Mouse (Mus musculus): ENCODE data around the gene Igfbp7.

The Igfbp7 gene

DNA sequence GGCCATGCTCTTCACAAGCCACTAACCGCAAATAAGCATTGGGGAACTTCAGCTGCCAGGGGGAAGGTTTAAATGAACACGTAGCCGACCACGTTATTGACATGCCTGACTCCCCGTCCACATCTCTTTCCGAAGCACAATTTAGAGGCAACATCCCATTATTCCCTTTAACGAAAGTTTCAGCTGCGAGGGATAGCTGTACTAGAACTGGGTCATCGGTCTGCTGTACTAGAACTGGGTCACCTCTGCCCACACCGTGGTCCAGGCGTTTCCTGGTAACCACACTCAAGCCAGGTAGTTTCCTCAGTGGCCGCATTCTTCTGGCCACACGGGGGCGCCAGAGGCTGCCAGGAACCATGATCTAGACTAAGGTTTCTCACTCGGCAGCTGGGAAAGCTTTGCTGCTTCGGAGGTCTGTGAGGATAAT, 53.5 kb downstream of the Igfbp7 start:
- DNase-seq (ENCODE audit: low read depth, low spot score), result peak; percentile 81

- DNase-seq (ENCODE audit: low read depth, low spot score), result no peak
These were observed 56.1 kb downstream of the Igfbp7 start for GRCm38 (mm10) chr5:77351691-77352090.

- DNase-seq (ENCODE audit: low read depth, low spot score), result no peak
These were observed 57.7 kb downstream of the Igfbp7 start for GRCm38 (mm10) chr5:77349971-77350658.

DNA sequence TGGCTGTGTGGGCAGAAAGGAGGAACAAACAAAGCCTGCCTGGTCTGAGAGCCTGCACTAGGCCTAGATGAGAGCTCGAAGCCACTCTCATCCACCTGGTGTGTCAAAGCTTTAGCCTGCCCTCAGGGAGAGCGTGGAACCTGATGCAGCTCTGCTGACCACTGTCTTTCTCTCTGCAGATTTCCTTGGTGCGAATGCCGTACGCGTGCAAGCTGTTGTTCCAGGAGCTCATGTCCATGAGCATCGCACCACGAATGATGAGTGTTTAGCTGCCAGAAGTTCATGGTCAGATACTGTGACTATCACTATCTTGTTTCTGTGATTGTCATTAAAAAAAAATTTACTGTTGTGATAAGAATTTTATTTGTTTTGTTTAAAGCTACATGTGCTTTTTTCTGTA, 58.9 kb downstream of the Igfbp7 start:
- DNase-seq (ENCODE audit: low read depth, low spot score), result no peak

GRCm38 (mm10) chr5:77340033-77340432, 67.8 kb downstream of the Igfbp7 start:
- DNase-seq (ENCODE audit: low read depth, low spot score), result no peak

DNA sequence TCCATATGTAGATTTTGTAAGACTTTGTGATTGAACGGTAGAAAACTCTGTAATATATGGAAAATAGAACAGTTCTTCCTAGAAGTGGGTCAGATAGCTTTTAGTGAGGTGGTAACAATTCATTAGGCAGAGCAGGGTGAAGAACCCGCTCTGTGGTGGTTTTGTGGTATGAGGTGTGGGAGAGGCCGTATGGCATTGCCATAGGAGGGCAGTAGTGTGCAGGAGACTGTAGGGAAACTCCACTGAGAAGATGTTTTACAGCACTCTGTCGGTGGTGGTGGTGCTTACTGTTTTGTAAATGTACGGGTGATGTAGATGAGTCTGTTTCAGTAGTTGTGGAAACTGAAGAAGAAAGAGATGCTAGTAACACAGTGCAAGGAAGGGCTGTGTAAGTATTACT, 77.7 kb downstream of the Igfbp7 start:
- DNase-seq (ENCODE audit: low read depth, low spot score), result no peak

GRCm38 (mm10) chr5:77324936-77325335, 82.9 kb downstream of the Igfbp7 start:
- DNase-seq (ENCODE audit: low read depth, low spot score), result no peak

DNA sequence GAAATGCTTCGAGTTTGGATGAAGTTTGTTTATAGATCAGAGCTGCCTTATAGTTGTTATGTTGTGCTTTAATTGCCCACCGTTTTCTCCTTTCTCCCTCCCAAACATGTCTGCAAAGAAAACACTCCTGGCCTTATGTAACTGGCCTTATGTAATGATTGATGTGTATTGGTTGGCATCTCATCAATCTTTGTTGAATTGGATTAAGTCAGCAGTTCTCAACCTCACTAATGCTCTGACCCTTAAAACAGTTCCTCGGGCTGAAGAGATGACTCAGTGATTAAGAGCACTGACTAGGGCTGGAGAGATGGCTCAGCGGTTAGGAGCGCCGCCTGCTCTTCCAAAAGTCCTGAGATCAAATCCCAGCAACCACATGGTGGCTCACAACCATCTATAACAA, 92.9 kb downstream of the Igfbp7 start:
- no peak for DNase-seq (ENCODE audit: low read depth, low spot score)

- no peak for DNase-seq (ENCODE audit: low read depth, low spot score)
These were observed 93.6 kb downstream of the Igfbp7 start for GRCm38 (mm10) chr5:77314206-77314605.

DNA sequence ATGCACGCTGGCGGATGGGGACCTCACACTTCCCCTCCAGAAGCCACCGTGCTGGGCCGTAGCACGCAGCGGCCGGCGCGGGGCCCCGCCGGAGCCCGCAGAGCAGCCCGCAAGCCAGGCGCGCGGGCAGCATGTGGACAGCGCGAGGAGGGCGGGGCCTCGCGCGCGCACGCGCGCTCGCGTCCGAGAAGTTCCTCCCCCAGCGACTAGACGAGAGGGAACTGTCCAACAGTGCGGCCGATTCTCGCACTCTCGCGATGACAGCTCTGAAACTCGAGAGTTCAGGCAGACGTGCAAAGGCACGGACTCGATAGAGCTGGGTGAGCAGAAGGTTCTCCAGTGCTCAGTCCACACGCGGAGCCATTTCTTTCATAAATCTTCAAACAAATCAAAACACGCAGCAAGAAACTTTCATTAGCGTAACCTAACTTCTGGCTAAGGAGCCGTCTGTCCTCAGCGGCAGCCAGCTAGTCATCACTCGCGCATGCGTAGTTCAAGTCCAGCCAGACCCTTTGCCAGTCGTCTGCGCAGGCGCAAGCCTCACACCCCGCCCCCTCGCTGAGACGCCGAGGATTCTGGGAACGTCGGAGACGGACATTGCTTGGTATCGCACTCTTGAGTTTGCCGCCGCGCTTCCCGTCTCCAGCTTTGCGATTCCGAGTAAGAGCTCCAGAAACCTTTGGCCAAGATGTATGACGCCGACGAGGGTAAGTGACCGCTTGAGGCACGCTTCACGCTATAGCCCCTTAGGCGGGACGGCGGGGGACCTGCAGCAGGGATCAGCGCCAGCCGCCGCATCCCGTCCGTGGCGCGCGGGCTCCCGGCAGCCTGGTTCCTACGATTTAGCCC, 97.7 kb downstream of the Igfbp7 start, which contains the start of the genes Noa1 and Polr2b:
Noa1 (minus strand) TSS at position 161 of the 849 bp plus-strand sequence.
Polr2b (plus strand) TSS at position 224 of the 849 bp plus-strand sequence.
- DNase-seq (ENCODE audit: low read depth, low spot score), result peak; percentile 97

GRCm38 (mm10) chr5:77309051-77309906, 98.6 kb downstream of the Igfbp7 start:
- no peak for DNase-seq (ENCODE audit: low read depth, low spot score)

- DNase-seq (ENCODE audit: low read depth, low spot score), result no peak
These were observed 99.9 kb downstream of the Igfbp7 start for GRCm38 (mm10) chr5:77307821-77308553.

- no peak for DNase-seq (ENCODE audit: low read depth, low spot score)
These were observed 106.4 kb downstream of the Igfbp7 start for GRCm38 (mm10) chr5:77301296-77301903.

DNA sequence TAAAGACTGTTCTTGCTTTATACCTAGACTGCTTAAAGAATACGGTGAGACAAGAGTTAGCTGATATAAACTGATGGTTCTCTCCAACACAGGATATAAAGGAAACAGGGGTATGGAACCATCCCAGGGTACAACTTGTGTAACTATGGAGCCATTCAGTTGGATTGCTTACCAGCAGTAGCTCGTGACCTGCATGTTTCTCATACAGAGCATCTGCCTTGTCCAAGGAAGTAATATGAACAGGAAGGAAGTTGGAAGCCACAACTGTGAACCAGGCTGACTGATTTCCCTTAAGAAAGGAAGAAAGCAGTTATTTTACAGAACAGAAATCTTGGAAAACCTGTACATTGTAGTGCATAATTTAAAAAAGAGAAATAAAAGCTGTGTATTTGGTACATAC, 108.4 kb downstream of the Igfbp7 start:
- DNase-seq (ENCODE audit: low read depth, low spot score), result no peak

Data from embryo, embryonic 11.5 days (tissue).